Mouse (Mus musculus) MEL (cell line): Measurements from ENCODE around the gene Egflam. TPM values are rescaled to one million over a fixed set of nuclear protein-coding genes. Genes with fewer than 3 reads are reported as not detected.

Experiments used
- DNase-seq: peaks from one replicate; pipeline ENCODE4 v3.0.0; 2011; ENCODE audit warnings: low read depth, low spot score
- H3K27ac ChIP-seq: 2 replicates; pipeline ENCODE4 v1.5.1; 2012; ENCODE audit warnings: low read depth, mild to moderate bottlenecking, control low read depth, low read length, moderate library complexity; ENCODE audit not compliant: control insufficient read depth
- H3K27me3 ChIP-seq, 2 experiments: fragments of 150-350 bp in 1 of 2; sonication (generic) in 1 of 2; 2 replicates each; pipeline ENCODE4 v1.6.1; 2012; ENCODE audit warnings: low read length in 2 of 2, mild to moderate bottlenecking in 2 of 2, improper control_type of control experiment in 1 of 2, moderate library complexity in 1 of 2; ENCODE audit not compliant: insufficient read depth in 2 of 2, control insufficient read depth in 1 of 2
- H3K36me3 ChIP-seq, 2 experiments: 2 replicates each; pipeline ENCODE4 v1.6.1; 2012 to 2014; ENCODE audit warnings: low read length in 2 of 2, improper control_type of control experiment in 1 of 2, inconsistent platforms in 1 of 2, mild to moderate bottlenecking in 1 of 2; ENCODE audit not compliant: insufficient read depth in 2 of 2, control insufficient read depth in 1 of 2
- H3K4me1 ChIP-seq, 2 experiments: fragments of 150-350 bp in 1 of 2; sonication (generic) in 1 of 2; 2 replicates each; pipeline ENCODE4 v1.6.1; 2012; ENCODE audit warnings: low read length in 2 of 2, improper control_type of control experiment in 1 of 2, mild to moderate bottlenecking in 1 of 2; ENCODE audit not compliant: insufficient read depth in 2 of 2, control insufficient read depth in 1 of 2
- H3K4me3 ChIP-seq, 2 experiments: fragments of 150-350 bp in 1 of 2; sonication (generic) in 1 of 2; 2 replicates each; pipeline ENCODE4 v1.5.1; 2012; ENCODE audit warnings: low read depth in 2 of 2, low read length in 2 of 2, mild to moderate bottlenecking in 2 of 2, moderate library complexity in 2 of 2, control low read depth in 1 of 2, improper control_type of control experiment in 1 of 2; ENCODE audit not compliant: control insufficient read depth in 1 of 2, insufficient read depth in 1 of 2
- H3K79me2 ChIP-seq: 2 replicates; pipeline ENCODE4 v1.6.1; 2012; ENCODE audit warnings: mild to moderate bottlenecking, low read length, moderate library complexity; ENCODE audit not compliant: control insufficient read depth, poor library complexity, insufficient read depth
- H3K9ac ChIP-seq: 2 replicates; pipeline ENCODE4 v1.6.1; 2012; ENCODE audit warnings: low read depth, mild to moderate bottlenecking, control low read depth, low read length, moderate library complexity; ENCODE audit not compliant: control insufficient read depth, poor library complexity, severe bottlenecking
- H3K9me3 ChIP-seq: fragments of 150-350 bp; sonication (generic); replicated peaks from 2 replicates; pipeline ENCODE4 v1.6.1; 2012; ENCODE audit warnings: mild to moderate bottlenecking, low read length, improper control_type of control experiment, moderate library complexity; ENCODE audit not compliant: insufficient read depth
- BHLHE40 ChIP-seq: IDR thresholded peaks from 2 replicates; pipeline ENCODE4 v1.6.1; 2012; ENCODE audit warnings: low read depth, mild to moderate bottlenecking, inconsistent platforms, low read length, improper control_type of control experiment, borderline replicate concordance
- MXI1 ChIP-seq: IDR thresholded peaks from 2 replicates; pipeline ENCODE4 v1.6.1; 2011; ENCODE audit warnings: mild to moderate bottlenecking, low read depth, low read length, improper control_type of control experiment
- NELFE ChIP-seq: IDR thresholded peaks from 2 replicates; pipeline ENCODE4 v1.6.1; 2011; ENCODE audit warnings: low read depth, low read length, improper control_type of control experiment
- RAD21 ChIP-seq: IDR thresholded peaks from 2 replicates; pipeline ENCODE4 v1.6.1; 2011; ENCODE audit warnings: mild to moderate bottlenecking, low read depth, low read length, improper control_type of control experiment
- SIN3A ChIP-seq: IDR thresholded peaks from 2 replicates; pipeline ENCODE4 v1.6.1; 2012; ENCODE audit warnings: low read length, improper control_type of control experiment, inconsistent platforms
- TCF12 ChIP-seq: IDR thresholded peaks from 2 replicates; pipeline ENCODE4 v1.6.1; 2014; ENCODE audit warnings: low read depth, mild to moderate bottlenecking, inconsistent platforms, low read length, improper control_type of control experiment, moderate library complexity
- UBTF ChIP-seq: IDR thresholded peaks from 2 replicates; pipeline ENCODE4 v1.6.1; 2012; ENCODE audit warnings: low read depth, mild to moderate bottlenecking, inconsistent platforms, low read length, improper control_type of control experiment, moderate library complexity, borderline replicate concordance; ENCODE audit not compliant: insufficient read depth
- ZMIZ1 ChIP-seq: IDR thresholded peaks from 2 replicates; pipeline ENCODE4 v1.6.1; 2012; ENCODE audit warnings: low read depth, mild to moderate bottlenecking, inconsistent platforms, low read length, improper control_type of control experiment, moderate library complexity
- polyA plus RNA-seq, 2 experiments: library from polyadenylated mRNA; stranded (reverse) in 1 of 2; unstranded in 1 of 2; fragments of >175 nt in 1 of 2; fragments of >200 nt in 1 of 2; gene quantifications; 2 replicates each; pipeline versions ENCODE4 v1.2.1 to v1.2.4; 2012; ENCODE audit warnings: low replicate concordance in 2 of 2, low read depth in 1 of 2; ENCODE audit not compliant: insufficient read length in 2 of 2, insufficient read depth in 1 of 2, missing spikeins in 1 of 2
- total RNA-seq: library from RNA; depleted of rRNA; stranded (reverse); fragments of 300-350 nt; gene quantifications from 2 replicates; pipeline ENCODE4 v1.2.3, GENCODE M21; 2012

Gene Egflam
- total and polyA plus RNA-seq, 3 experiments, result not detected

DNA sequence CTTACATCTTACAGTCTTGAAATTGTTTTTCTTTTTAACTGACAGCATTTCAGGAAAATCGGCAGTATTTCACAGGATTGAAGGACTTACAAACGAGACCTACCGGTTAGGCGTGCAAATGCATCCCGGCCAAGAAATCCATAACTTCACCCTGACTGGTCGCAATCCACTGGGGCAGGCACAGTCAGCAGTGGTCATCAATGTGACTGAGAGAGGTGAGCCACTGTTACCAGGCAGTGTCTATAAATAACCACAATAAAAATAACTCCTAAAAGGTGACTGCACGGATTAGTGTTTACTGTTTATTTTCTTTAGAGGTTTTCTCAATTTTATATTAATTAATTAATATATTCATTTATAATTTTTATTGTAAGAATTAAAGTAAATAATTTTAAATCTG, 224.8 kb downstream of the Egflam start:
- no peaks in the 10 kb centered on the region for H3K9me3 ChIP-seq
- no peak overlapping the region for H3K9ac ChIP-seq
- H3K27me3 ChIP-seq, result no peaks in the 10 kb centered on the region
- TF ChIP-seq MXI1 (no peak), NELFE (no peak), ZMIZ1 (no peak), BHLHE40 (no peak)
- TF ChIP-seq, all 39 proteins: peak for 0
- no peaks in the 10 kb centered on the region for H3K4me1 ChIP-seq
- no peak overlapping the region for H3K27ac ChIP-seq
- no peaks in the 10 kb centered on the region for H3K79me2 ChIP-seq
- no peak overlapping the region for H3K4me3 ChIP-seq
- H3K36me3 ChIP-seq, result no peaks in the 10 kb centered on the region
- DNase-seq, result no peak

DNA sequence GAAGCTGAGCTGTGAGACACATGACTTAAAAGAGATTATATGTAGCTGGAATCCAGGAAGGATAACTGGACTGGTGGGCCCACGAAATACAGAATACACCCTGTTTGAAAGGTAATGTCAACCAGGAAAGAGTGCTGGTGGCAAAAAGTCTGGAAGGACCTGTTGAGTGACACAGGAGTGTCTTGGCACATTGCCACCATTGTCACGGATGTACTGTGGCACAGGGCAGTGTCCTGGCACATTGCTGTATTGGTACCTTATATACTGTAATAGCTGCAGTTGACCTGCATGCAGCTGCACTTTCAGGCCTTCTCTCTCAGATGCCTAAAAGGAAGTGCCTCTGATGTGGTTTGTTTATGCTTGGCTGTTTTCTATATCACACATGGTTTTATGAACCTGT, 225.3 kb downstream of the Egflam start:
- H3K9me3 ChIP-seq, result no peaks in the 10 kb centered on the region
- no peak for TF ChIP-seq TCF12
- TF ChIP-seq RAD21, result no peak
- no peak for TF ChIP-seq UBTF
- H3K9ac ChIP-seq, result no peak overlapping the region
- no peaks in the 10 kb centered on the region for H3K79me2 ChIP-seq
- no peak for DNase-seq
- no peaks in the 10 kb centered on the region for H3K27me3 ChIP-seq
- H3K36me3 ChIP-seq, result no peaks in the 10 kb centered on the region
- no peaks in the 10 kb centered on the region for H3K4me1 ChIP-seq
- H3K4me3 ChIP-seq, result no peak overlapping the region
- H3K27ac ChIP-seq, result no peak overlapping the region

DNA sequence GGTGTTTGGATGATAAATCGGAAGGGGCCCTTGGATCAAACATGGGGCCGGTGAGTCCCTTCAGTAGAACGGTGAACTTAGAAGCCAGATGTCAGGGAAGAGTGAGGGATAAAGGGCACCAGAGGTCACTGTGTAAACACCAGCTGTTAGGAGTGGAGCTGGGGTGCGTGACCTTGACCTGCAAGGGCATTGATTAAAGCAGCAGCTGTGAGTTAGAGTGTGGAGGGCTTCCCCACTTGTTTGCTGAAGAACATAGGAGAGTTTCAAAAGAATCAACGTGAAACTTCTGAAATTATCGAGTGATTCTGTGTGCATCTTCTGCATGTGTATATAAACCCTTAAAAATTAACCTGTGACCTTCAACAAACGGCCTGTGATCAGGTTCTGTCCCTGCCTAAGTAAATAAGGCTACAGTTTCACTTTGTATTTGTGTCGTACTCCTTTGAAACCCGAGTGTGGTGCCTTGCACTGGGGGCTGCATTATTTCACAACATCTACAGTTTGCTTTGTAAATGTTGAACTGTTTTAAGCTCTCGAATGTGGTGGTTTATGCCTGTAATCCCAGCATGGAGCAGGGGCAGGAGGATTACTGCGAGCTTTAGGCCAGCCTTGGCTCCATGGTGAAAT, 230.2 kb downstream of the Egflam start:
- Histone ChIP-seq H3K9me3 (no peaks in the 10 kb centered on the region), H3K9ac (no peak overlapping the region), H3K27ac (no peak overlapping the region), H3K36me3 (no peaks in the 10 kb centered on the region), H3K4me3 (no peak overlapping the region), H3K4me1 (no peaks in the 10 kb centered on the region), H3K27me3 (no peaks in the 10 kb centered on the region; a peak in 1 of 4 replicates), H3K79me2 (no peaks in the 10 kb centered on the region)
- TF ChIP-seq SIN3A, result no peak
- no peak for DNase-seq
